Mouse (Mus musculus) thymus, adult 18-20 months (tissue): ENCODE data around the gene Thrap3.
"Not testable (repeated sequence)": the region's sequence is repeated elsewhere in the genome, so short reads cannot be mapped to it uniquely, and the experiment has no call there.

ENCODE experiments used
- DNase-seq, 2 experiments: peaks; one replicate each; pipeline ENCODE4 v3.0.0; 2022; ENCODE audit warnings: mixed read lengths in 2 of 2

Thrap3 gene

DNA sequence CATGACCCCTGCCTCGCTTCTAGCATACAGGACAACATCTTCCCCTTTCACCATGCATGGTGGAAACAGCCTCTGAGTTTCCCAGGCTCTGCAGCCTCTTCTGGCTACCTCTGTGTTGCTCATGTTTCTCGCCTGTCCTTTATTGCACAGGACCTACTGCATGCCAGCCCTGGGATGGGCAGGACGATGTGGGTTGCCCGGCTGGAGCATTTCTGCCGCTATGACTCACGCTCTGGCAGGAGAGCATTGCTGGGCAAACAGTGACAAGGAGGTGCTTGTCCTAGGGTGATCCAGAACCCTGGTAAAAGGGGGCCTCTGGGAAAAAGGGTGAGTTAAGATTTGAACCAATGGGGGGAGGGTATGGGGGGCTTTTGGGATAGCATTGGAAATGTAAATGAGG is 15.2 kb upstream of the Thrap3 start:
- DNase-seq: no peak

DNA sequence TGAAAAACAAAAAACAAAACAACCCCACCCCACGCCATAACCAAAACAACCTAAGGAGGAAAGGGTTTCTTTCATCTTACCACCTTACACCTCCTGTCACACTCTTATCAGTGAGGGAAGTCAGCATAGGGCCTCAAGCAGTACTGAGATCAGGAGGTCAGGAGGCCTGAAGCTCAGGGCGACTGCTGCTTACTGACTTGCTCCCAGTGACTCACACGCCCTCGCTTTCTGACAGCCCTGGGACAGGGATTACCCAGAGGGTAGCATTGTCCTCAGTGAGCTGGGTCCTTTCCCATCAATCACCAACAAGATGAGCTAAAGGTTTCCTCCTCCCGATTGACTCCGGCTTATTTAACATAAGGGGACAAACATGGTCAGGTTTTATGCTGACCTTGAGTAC is 4.5 kb upstream of the Thrap3 start:
- DNase-seq: no peak

DNA sequence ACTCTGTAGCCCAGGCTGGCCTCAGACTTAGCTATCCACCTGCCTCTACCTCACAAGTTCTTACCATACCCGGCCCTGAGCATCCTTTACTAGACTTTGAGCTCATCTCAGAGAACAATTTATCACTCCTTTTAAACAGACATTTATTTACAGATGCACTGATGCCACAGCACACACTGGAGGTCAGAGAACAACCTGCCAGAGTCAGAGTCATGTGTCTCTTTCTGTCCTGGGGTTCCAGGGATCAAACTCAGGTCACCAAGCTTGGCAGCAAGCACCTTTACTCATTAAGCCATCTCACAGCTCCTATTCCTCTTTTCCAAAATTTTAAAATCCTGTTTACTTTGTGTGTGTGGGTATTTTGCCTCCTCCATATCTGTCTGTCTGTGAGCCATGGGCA is 2.8 kb upstream of the Thrap3 start:
- no peak for DNase-seq

DNA sequence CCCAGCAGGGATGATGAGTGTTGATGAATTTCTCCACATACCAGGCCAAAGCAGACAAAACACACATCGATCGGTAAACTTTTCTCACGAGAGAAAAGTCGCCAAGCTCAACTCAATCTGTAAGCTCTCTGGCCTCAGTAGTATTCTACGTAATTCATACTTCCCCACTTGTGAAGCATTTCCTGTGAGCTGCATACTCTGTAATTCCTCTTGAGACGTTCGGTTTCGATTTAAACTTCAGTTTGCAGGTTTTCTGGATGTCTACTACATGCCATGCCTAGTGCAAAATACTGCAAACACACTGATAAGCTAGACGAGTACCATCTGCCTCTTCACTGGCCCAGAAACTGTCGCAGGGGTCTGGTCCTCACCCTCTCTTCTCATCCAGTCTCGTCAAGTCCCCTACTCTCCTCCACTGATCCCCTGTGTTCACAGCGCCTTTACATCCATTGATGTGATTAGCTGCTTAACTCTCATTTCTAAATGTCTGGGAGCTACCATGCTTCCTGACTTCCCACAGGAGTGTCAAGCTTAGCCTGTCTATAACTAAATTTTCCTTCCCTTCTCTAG is 2.2 kb upstream of the Thrap3 start:
- DNase-seq: no peak

DNA sequence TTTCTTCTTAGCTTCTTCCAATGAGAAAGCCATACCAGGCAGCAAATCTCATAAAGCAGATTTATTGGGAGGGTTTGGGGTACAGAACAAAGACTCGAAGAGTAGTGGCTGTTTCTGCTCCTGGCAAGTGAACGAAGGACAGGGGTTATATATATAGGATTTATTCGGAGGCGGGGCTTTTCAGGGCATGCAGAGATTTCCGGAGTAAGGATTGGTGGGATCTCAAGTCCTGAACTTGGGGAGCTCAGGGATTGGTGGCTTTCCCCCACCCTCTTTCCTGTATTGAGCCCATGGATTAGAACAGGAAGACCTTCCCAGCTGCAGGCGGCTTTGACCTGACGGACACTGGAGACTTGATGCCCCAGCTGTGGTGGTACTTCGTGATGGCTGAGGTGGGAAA is 1.5 kb upstream of the Thrap3 start:
- no peak for DNase-seq

DNA sequence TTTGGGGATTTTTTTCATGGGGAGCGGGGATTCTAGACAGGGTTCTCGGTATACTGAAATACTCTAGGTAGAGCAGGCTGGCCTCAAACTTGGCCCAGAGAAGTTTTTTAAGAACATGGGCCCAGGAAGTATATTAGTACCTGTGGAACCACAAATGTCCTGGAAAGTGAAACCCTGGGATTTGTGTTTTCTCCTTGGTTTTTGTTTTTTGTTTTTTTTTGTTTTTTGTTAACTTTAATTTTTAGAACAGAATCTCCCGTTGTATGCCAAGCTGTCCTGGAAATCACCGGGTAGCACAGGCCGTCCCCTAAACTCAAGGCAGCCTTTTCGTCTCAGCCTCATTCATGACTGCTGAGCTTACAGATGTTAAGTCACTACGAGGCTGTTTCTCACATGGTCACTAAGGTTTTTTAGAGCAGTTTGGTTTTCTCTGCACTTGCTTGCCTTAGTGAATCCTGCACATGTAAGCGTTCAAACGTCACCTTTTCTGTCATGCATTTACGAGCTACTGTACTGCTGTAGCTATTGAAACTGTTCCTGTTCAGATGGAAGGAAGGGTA is 856 bp upstream of the Thrap3 start:
- DNase-seq: no peak

DNA sequence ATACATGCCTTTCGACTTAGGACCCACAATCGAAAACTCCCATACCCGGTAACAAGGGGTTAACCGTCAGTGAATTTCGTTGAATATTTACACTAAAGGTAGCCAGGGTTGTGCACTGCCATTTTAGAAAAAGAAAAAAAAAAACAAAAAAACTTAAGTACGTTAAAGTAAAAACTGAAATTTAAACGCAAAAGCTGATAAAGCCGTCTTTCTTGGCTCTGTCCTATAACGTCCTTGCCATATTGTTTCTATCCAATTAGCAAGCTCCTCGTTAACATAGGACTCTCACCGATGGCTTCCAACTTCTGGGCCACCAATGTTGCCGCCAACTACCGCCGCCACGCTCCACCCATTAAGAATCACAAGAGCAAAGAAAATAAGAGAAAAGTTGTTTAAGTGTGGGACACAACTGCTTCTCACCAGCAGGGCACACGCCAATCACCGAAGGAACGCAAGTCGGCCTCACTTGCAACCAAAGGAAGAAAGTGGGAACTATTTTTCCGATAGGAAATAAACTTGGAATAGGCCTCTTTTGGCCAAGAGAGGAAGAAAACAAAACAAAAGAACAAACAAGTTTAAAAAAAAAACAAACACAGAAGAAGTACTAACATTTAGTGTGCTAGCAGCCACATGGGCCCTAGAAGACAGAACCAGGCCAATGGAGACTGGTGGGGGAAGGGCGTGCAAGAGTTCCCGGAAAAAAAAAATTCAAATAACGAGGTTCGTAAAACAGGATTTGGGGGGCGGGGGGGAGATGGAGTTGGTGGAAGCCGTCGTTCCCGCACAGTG is 852 bp downstream of the Thrap3 start:
- peak; percentile 35 to 47 for DNase-seq

DNA sequence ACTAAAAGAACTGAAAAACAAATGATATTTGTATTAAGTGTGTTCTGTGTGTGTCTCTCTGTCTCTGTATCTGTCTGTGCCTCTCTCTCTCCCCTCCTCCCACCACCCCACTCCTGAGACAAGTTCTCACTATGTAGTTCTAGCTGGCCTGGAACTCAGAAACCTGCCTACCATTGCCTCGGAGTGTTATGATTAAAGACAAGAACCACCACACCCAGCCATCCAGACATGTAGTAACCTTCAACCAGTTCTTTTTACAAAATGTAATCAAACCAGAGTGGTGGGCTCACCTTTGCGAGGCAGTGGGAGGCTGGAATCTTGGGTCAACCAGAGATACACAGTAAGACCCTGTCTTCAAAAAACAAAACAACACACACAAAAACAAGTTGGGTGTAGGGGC is 1.9 kb downstream of the Thrap3 start:
- no peak for DNase-seq

DNA sequence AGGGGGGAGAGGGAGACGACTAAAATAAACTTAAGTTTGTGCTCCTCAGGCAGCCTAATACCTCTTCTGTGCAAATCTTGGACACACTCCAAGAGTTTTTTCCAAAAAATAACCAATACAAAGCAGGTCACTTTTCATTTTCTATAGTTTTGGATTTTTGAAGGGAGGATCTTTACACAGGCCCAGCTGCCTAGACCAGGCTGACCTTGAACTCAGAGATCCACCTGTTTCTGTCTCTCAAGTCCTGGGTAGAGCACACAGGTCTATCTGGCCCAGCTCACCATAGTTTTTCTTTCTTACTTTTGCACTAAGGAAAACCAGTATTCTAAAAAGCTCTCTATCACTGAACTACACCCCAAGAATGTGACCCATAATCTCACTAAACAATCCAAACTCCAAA is 2.5 kb downstream of the Thrap3 start:
- no peak for DNase-seq

DNA sequence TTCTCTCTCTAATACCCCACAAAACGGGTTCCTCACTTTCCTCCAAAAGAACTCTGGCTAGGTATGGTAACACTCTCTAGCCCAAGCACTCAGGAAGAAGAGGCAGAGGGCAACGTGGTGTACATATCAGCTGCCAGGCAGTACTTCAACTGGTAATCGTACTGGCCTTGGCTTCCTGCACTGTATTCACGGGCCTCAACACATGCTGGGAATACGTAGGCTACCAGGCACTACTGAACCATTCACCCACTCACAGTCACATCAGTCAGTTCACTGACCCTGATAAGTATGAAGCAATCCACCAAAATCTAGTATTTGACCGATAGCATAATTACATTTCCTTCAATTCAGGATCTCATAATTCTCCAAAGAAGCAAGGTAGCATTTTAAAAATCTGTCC is 3.0 kb downstream of the Thrap3 start:
- DNase-seq: no peak

DNA sequence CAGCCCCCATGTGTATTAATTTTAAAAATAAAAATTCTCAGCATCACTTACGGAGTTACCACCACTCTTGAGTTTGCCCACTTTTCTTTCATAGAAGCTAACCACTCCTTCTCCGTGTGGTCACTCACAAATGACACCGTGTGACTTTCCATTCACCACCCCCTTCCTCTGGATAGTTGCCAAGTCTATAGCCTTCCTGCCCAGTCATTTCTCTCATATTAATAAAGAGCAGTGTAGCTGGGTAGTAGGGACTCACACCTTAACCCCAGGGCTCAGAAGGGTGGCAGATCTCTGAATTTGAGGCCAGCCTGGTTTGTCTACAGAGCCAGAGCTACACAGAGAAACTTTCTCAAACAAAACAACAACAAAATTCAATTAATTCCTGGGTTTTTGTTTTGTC is 5.1 kb downstream of the Thrap3 start:
- DNase-seq: no peak

DNA sequence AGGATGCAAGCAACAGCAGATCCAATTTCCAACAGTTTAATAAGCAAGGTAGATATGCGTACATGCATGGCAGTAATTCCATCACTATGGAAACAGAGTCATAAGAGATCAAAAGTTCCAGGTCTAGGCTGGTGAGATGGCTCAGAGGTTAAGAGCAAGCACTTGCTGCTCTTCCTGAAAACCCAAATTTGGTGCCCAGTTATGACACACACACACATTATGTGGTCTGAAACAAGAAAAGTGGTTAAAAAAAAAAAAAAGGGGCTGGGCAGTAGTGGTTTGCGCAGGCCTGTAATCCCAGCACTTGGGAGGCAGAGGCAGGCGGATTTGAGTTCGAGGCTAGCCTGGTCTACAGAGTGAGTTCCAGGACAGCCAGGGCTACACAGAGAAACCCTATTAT is 7.6 kb downstream of the Thrap3 start:
- DNase-seq: no peak

DNA sequence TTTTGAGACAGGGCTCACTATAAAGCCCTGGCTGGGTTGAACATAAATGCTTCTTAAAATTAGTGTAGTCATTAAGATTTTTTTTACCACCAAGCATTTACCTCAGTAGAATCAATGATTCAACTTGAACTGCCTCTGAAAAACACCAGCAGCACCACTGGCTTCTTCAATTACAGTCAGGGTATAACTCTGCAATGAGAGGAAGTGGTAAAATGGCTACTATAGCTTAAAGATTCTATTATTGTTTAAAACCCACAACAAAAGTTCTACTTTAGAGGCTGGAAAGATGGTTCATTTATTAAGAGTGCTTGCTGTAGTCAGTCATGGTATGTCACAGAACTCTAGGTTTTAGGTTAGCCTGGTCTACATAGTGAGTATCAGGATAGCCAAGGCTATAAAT is 8.3 kb downstream of the Thrap3 start:
- DNase-seq: no peak

DNA sequence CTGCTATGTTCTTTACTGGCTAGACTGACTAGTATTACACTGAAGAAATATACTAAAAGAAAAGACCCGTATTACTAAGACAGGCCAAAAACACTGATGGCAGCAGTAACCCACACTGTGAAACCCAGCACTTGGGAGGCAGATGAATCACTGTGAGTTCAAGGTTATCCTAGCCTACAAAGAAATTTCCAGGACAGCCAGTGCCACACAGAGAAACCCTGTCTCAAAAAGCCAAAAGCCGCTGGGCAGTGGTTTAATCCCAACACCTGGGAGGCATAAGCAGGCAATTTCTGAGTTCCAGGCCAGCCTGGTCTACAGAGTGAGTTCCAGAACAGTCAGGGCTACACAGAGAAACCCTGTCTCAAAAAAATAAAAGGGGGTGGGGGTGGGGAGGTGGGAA is 11.9 kb downstream of the Thrap3 start:
- no peak for DNase-seq

DNA sequence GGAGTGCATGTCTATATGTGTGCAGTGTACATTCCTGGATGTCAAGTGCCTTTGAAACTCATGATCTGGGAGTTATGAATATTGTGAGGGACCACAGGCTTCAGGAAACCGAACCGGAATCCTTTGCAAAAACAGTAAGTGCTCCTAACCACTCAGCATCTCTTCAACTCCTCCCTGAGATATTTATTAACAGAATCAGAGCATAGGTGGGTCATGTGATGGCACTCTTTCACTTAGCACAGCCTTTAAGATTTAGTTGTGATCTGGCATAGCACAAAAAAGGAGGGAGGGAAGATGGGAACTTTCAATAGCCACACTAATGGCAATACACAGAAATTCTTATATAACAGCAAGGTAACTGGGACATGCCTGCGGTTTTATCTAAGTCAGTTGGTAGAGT is 15.5 kb downstream of the Thrap3 start:
- no peak for DNase-seq

DNA sequence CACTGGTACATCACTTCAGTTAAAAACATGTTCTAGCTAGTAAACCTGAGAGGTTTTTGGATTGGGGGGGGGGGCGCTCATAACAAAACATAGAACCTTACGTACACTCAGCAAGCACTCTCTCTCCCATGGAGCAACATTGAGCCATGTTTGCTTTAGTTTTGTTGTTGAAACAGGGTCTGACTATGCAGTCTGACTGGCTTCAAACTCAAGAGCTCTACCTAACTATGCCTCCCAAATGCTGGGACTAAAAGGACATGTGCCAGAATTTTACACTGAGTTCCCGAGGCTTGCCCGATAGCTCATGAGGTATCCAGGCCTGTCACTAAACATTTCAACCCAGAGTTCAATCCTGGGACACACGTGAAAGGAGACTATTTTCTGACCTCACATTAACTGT is 19.5 kb downstream of the Thrap3 start:
- DNase-seq: no peak

DNA sequence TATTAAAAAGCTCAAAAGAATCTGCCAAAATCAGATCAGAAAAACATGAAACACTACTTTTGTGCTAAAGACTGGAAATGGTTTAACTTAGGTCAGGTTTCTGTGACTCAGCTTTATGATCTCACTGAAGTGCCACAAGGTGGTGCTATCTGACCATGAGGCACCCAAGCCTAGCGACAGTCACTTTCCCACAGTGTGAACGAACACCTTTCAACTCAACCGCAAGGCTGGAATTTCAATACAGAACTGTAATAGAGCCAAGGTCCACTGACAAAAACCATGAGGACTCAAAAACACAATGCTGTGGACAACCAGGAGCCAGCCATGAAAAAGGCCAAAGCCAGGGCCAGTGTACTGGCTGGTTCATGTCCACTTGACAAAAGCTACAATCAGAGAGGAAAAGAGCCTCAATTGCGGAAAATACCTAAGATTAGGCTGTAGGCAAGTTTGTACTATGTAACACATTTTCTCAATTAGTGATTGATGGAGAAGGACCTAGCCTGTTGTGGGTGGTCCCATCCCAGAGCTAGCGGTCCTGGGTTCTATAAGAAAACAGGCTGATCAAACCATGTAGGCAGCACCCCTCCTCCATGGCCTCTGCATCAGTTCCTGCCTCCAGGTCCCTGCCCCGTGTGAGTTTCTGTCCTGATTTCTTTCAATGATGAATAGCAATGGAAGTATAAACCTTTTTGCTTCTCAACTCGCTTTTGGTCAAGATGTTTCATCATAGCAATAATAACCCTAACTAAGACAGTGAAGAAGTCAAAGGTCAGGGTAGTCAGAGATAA is 21.2 kb downstream of the Thrap3 start:
- DNase-seq: no peak

DNA sequence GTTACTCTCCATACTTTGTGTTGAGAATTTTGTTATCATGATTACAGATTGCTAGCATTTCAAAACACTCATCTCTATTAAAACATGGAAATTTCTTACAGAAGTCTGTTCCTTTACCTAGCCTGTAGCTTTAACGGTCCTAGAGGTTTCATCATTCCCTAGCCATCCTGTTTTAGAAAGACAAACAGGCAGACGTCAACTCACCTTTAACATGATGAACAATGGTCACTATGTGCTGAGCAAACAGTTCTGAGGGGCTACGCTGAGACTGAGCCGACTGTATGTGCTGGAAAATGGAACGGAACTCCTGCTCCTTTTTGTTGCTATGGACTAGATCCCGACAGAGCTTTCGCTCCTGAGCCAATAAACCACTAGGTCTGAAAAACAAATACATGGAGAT is 26.6 kb downstream of the Thrap3 start:
- not testable (repeated sequence) for DNase-seq

DNA sequence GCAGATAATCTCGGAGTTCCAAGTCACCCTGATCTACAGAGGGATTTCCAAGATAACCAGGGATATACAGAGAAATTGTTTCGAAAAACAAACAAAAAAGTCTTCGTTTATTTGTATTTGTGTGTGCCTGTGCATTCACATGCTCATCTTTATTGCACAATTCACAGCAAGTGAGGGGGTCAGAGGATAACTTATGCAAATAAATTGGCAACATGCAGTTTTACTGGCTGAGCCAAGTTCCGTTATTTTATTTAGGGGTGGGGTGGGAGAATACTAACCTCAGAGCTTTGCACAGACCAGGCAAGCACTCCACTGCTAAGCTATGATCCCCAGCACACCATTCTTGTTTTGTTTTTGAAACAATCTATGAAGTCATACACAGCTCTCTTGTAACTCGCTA is 28.8 kb downstream of the Thrap3 start:
- DNase-seq: no peak

DNA sequence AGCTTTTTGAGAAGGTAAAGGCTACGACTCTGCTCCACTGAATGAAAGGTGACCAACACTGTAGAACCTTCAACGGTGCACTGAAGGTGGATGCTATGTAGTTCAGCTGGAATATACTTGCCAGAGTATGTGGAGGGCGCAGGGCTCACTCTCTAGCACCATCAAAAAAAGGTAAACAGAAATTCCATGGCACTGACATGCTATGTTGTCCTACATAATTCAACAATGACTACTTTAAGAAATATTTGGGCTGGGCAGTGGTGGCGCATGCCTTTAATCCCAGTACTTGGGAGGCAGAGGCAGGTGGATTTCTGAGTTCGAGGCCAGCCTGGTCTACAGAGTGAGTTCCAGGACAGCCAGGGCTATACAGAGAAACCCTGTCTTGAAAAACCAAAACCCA is 31.8 kb downstream of the Thrap3 start:
- not testable (repeated sequence) for DNase-seq

DNA sequence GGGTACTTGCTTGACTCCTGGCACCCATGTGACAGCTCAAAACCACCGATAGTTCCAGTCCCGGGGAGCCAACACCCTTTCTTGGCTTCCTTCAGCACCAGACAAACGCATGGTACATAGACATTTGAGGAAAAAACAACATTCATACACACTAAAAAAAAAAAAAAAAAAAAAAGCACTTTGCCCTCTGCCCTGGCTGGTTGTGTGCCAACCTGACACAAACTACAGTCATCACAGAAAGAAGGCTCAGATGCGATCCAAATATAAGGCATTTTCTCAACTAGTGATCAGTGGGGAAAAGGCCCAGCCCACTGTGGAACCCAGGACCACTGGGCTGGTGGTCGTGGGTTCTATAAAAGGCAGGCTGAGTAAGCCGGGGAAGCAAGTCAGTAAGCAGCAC is 33.7 kb downstream of the Thrap3 start:
- no peak for DNase-seq

DNA sequence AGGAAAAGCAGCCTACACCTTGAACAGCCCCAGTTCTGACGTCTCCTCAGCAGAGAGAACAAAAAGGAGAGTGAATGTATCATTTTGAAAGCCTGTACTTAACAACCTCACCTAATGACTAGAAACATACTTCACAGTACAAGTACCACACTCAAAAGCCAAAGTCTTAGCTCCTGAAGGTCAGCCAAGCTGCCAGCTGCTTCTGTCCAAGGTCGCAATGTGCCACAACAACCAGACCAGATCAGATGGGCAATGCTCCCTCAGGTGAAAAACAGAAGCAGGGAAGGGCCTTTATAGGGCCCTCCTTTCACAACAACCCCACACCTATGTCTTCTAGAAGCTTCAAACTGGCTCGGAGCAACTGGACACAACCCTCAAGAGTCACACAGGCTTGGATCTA is 36.5 kb downstream of the Thrap3 start:
- DNase-seq: no peak

DNA sequence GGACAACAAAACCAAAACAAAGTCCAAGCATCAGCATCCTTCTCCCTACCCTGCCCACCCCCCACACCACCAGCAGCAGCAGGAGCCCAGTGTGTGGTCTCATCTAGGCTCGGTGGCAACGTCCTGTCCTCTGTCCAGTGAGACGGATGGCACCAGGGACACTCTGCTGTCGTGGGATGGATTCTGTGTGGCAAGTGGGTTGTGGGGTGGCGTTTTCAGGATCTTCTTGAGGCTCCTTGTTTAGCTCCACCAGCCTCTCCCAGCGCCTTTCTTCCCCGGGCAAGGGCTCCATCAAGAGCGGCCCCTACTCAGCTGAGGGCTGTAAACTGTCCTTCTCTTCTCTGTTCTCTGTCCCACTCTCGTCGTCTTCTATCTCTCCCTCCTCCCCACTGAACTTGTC is 37.5 kb downstream of the Thrap3 start:
- not testable (repeated sequence) for DNase-seq

DNA sequence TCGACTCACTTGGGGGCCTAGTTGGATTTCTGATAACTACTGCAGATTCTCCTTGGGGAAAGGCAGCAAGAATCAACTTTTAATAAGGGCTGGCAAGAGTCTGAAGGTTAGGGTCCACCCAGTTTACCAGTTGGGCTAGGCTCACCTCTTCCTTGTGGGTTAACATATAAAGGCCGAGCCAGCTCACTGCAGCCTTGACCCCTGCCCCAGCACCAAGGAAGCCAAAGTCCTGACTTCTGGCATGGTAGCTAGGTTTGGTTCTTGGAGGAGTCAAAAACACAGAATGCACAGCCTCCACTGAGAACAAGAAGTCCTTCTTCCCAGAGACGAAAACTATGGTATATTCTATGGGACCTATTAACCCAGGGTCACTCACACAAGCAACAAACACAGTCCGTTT is 38.9 kb downstream of the Thrap3 start:
- no peak for DNase-seq
